Mouse (Mus musculus): ENCODE measurements around the gene Rap1gap2. TPM values are rescaled to one million over a fixed set of nuclear protein-coding genes. Genes with fewer than 3 reads are reported as not detected.

Gene Rap1gap2
- total and polyA plus RNA-seq, 3 experiments: 55.4 to 79.8 (median 76.6) TPM

DNA sequence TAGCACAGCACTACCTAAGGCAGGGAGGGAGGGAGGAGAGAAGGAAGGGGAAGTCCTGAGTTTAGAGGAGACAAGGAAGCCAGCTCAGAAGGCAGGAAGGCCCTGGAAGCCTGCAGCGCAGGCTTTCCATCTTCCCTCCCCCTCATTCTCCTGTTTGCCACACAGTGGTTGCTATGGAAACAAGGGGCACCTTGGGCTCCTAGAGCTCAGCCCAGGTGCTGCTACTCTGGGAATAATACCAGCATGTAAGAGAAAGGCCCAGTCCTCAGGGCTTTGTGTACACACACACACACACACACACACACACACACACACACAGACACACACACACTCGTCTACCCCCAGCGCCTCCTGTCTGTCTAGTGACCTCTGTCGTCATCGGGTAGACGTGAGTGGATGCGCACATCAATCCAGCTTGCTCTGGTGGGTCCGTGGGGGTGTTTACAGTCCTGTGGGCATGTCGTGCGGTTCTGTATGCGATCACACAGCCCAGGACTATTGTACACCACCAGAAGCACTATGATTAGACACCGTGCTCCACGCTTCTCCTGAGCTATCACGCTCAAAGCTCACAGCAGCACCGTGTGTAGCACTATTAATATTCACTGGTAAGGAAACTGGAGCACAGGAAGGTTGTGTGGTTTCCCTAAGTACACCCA, 55.9 kb downstream of the Rap1gap2 start:
- TF ChIP-seq BHLHE40 (IDR thresholded peaks at IDR 0.05; ENCODE audit: low read depth, low read length) (no peak), TCF12 (IDR thresholded peaks at IDR 0.05; ENCODE audit: low read depth, low read length) (no peak), ZC3H11A (IDR thresholded peaks at IDR 0.05; ENCODE audit: low read depth, low read length) (no peak), POLR2A (IDR thresholded peaks at IDR 0.05; ENCODE audit: low read depth, low read length) (no peak), RAD21 (IDR thresholded peaks at IDR 0.05; ENCODE audit: low read depth, low read length) (no peak), CHD2 (IDR thresholded peaks at IDR 0.05; ENCODE audit: low read length) (no peak), MAX (IDR thresholded peaks at IDR 0.05; ENCODE audit: low read length) (no peak), NELFE (IDR thresholded peaks at IDR 0.05; ENCODE audit: low read depth, low read length) (no peak), POLR2AphosphoS2 (IDR thresholded peaks at IDR 0.05; ENCODE audit: low read depth, low read length) (no peak), IRF4 (IDR thresholded peaks at IDR 0.05; ENCODE audit: low read depth, low read length) (no peak), TBP (conservative IDR thresholded peaks at IDR 0.05; ENCODE audit: low read depth, low read length) (no peak), MYC (IDR thresholded peaks at IDR 0.05; ENCODE audit: low read depth, low read length) (no peak), KAT2A (IDR thresholded peaks at IDR 0.05; ENCODE audit: insufficient replicate concordance, low read length) (no peak), CTCF (conservative IDR thresholded peaks at IDR 0.05 in 1 of 2, IDR thresholded peaks at IDR 0.05 in 1 of 2; ENCODE audit: low read depth in 2 of 2, low read length in 2 of 2) (no peak), PAX5 (IDR thresholded peaks at IDR 0.05; ENCODE audit: low read length) (no peak), ZMIZ1 (IDR thresholded peaks at IDR 0.05; ENCODE audit: low read depth, low read length) (no peak)
- peaks cover 12 to 22% of the 10 kb centered on the region in 2 experiments for H3K4me1 ChIP-seq (ENCODE audit: control insufficient read depth in 1 of 2, insufficient read depth in 2 of 2)
- no peak overlapping the region for H3K4me3 ChIP-seq (replicated peaks in 1 of 3; ENCODE audit: low read depth in 2 of 3, low read length in 2 of 3, poor library complexity in 1 of 3)
- dilution Hi-C loops (cut with MboI; ENCODE audit: extremely low pct_ligation_motif_present, extremely low pct_unique_long_range_greater_than_20kb, low sequenced_read_pairs) (no loop called here), in situ Hi-C loops (cut with MboI; ENCODE audit: low pct_ligation_motif_present, low pct_unique_long_range_greater_than_20kb, low sequenced_read_pairs) (no loop called here)
- H3K4me2 ChIP-seq (ENCODE audit: insufficient read depth, low read depth, poor library complexity, severe bottlenecking): no peak overlapping the region
- H3K9me3 ChIP-seq (replicated peaks; ENCODE audit: low read length): no peaks in the 10 kb centered on the region
- H3K9ac ChIP-seq (ENCODE audit: insufficient read depth, low read depth): no peak overlapping the region
- H3K36me3 ChIP-seq (replicated peaks in 1 of 2; ENCODE audit: control insufficient read depth in 1 of 2, insufficient read depth in 1 of 2, low read length in 1 of 2): no peaks in the 10 kb centered on the region
- no peak for DNase-seq (ENCODE audit: extremely low read depth)
- H3K27me3 ChIP-seq (replicated peaks): peaks cover 26% of the 10 kb centered on the region
- H3K27ac ChIP-seq (ENCODE audit: insufficient read depth, low read depth): no peak overlapping the region
- H3K79me2 ChIP-seq (replicated peaks; ENCODE audit: control insufficient read depth, extremely low read depth, insufficient read depth, poor library complexity, severe bottlenecking): no peaks in the 10 kb centered on the region

DNA sequence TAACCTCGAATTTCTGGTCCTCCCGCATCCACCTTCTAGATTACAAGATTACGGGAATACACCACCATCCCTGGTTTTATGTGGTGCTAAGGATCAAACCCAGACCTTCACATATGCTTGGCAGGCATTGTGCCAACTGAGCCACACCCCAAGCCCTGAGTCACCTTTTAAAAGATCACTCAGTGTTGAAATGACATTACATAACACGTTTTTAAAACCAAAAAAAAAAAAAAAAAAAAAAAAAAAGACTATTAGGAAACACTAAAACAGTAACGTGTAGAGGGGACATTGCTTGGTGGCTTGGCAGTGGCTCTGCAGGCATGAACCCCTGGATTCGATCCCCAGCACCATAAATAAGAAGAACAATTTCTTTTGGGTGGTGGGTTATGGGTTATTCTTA, 59.1 kb downstream of the Rap1gap2 start:
- H3K4me2 ChIP-seq (ENCODE audit: insufficient read depth, low read depth, poor library complexity, severe bottlenecking): no peak overlapping the region

More for the DNA sequence above, 59.1 kb downstream of the Rap1gap2 start:
- H3K27me3 ChIP-seq (replicated peaks): no peaks in the 10 kb centered on the region
- no peak for TF ChIP-seq MYC (IDR thresholded peaks at IDR 0.05; ENCODE audit: low read depth, low read length)
- TF ChIP-seq ZNF384 (IDR thresholded peaks at IDR 0.05; ENCODE audit: low read depth, low read length): peak; percentile 55
- no peak overlapping the region for H3K9ac ChIP-seq (ENCODE audit: insufficient read depth, low read depth)
- H3K9me3 ChIP-seq (replicated peaks; ENCODE audit: low read length): no peaks in the 10 kb centered on the region
- DNase-seq (ENCODE audit: extremely low read depth): no peak
- in situ Hi-C loops (cut with MboI; ENCODE audit: low pct_ligation_motif_present, low pct_unique_long_range_greater_than_20kb, low sequenced_read_pairs): no loop called here
- H3K27ac ChIP-seq (ENCODE audit: insufficient read depth, low read depth): no peak overlapping the region
- no peak overlapping the region for H3K4me3 ChIP-seq (replicated peaks in 1 of 3; ENCODE audit: low read depth in 2 of 3, low read length in 2 of 3, poor library complexity in 1 of 3)
- H3K79me2 ChIP-seq (replicated peaks; ENCODE audit: control insufficient read depth, extremely low read depth, insufficient read depth, poor library complexity, severe bottlenecking): no peaks in the 10 kb centered on the region
- dilution Hi-C loops (cut with MboI; ENCODE audit: extremely low pct_ligation_motif_present, extremely low pct_unique_long_range_greater_than_20kb, low sequenced_read_pairs): no loop called here
- peaks cover 12 to 35% of the 10 kb centered on the region in 2 experiments for H3K4me1 ChIP-seq (ENCODE audit: control insufficient read depth in 1 of 2, insufficient read depth in 2 of 2)
- H3K36me3 ChIP-seq (replicated peaks in 1 of 2; ENCODE audit: control insufficient read depth in 1 of 2, insufficient read depth in 1 of 2, low read length in 1 of 2): no peaks in the 10 kb centered on the region
